Mouse (Mus musculus) stomach, embryonic 14.5 days (tissue): ENCODE measurements at regions not wholly inside any gene's neighbourhood (a gene's known extent, or its start where the extent isn't known, plus 50 kb on each side); places are given as distances from the start of the nearest gene placed in this dataset.
A peak's percentile ranks its signal among the peaks of the same experiment; 100 is the strongest.

Source experiments
- ATAC-seq: fragments of 200-750 bp; cut with Nextera tagmentation; 2 replicates; pipeline ENCODE4 v1.8.0; 2017; ENCODE audit warnings: low read depth, moderate TSS enrichment; ENCODE audit not compliant: insufficient number of reproducible peaks, insufficient read depth, low FRiP score
- H3K27ac ChIP-seq: fragments of 300-500 bp; sonication (generic); 2 replicates; pipeline ENCODE4 v1.5.1; 2014; ENCODE audit warnings: mild to moderate bottlenecking, low read length, moderate library complexity, mixed read lengths
- H3K27me3 ChIP-seq: fragments of 300-500 bp; sonication (generic); 2 replicates; pipeline ENCODE4 v1.6.1; 2014; ENCODE audit warnings: low read length, control low read depth, mixed read lengths; ENCODE audit not compliant: control insufficient read depth, insufficient read depth
- H3K36me3 ChIP-seq: fragments of 300-500 bp; sonication (generic); 2 replicates; pipeline ENCODE4 v1.6.1; 2014; ENCODE audit warnings: mild to moderate bottlenecking, control low read depth, low read length, moderate library complexity, mixed read lengths; ENCODE audit not compliant: control insufficient read depth, insufficient read depth
- H3K4me1 ChIP-seq: fragments of 300-500 bp; sonication (generic); 2 replicates; pipeline ENCODE4 v1.6.1; 2014; ENCODE audit warnings: low read length, control low read depth, mixed read lengths; ENCODE audit not compliant: control insufficient read depth, insufficient read depth
- H3K4me2 ChIP-seq: fragments of 300-500 bp; sonication (generic); replicated peaks from 2 replicates; pipeline ENCODE4 v1.6.1; 2014; ENCODE audit warnings: low read depth, low read length, control low read depth
- H3K4me3 ChIP-seq: fragments of 300-500 bp; sonication (generic); 2 replicates; pipeline ENCODE4 v1.5.1; 2014; ENCODE audit warnings: low read depth, low read length, control low read depth
- H3K9ac ChIP-seq: fragments of 300-500 bp; sonication (generic); replicated peaks from 2 replicates; pipeline ENCODE4 v1.6.1; 2014; ENCODE audit warnings: low read depth, mild to moderate bottlenecking, control low read depth, low read length, moderate library complexity, mixed read lengths
- H3K9me3 ChIP-seq: fragments of 300-500 bp; sonication (generic); 2 replicates; pipeline ENCODE4 v1.6.1; 2016; ENCODE audit warnings: low read depth, low read length, control low read depth; ENCODE audit not compliant: control insufficient read depth
- WGBS: fragments of 180-500 bp; shearing (Covaris S2); extraction: QIAGEN DNeasy Blood & Tissue Kit; methylation state at CpG from one replicate; pipeline ENCODE4 v1.1.7; 2014; 5-methylcytosine and 5-hydroxymethylcytosine counted together

DNA sequence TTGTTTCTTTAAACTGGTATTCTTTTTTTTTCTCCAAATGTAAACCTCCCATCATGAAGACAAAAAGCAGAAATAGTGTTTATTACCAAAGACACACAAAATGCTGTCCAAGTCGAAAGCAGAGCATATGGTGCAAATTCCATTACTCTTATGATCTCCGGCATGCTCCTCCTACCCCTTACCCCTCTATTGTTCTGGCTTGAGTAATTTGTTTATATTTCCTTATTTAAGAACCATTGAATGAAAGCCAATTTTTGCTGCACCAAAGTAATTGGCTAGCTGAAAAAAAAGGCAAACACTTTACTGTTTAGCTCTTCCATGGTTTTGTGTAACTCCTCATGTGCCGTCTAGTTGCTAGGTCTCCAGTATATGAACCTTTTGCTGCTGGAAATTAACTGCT is 360.4 kb upstream of the Adgrl3 start:
- no peak; the same call in 1 of the 2 replicates for ATAC-seq
- no peaks in the 10 kb centered on the region for H3K36me3 ChIP-seq
- H3K4me1 ChIP-seq, result no peaks in the 10 kb centered on the region
- WGBS, result 26% methylated on average over 3 of the region's 3 CpGs
- H3K9ac ChIP-seq, result no peak overlapping the region
- H3K4me2 ChIP-seq, result no peak overlapping the region
- no peaks in the 10 kb centered on the region for H3K9me3 ChIP-seq
- no peaks in the 10 kb centered on the region for H3K27me3 ChIP-seq
- H3K4me3 ChIP-seq, result no peak overlapping the region
- H3K27ac ChIP-seq, result peak overlapping the region; percentile 3; the same call in 1 of the 2 replicates

DNA sequence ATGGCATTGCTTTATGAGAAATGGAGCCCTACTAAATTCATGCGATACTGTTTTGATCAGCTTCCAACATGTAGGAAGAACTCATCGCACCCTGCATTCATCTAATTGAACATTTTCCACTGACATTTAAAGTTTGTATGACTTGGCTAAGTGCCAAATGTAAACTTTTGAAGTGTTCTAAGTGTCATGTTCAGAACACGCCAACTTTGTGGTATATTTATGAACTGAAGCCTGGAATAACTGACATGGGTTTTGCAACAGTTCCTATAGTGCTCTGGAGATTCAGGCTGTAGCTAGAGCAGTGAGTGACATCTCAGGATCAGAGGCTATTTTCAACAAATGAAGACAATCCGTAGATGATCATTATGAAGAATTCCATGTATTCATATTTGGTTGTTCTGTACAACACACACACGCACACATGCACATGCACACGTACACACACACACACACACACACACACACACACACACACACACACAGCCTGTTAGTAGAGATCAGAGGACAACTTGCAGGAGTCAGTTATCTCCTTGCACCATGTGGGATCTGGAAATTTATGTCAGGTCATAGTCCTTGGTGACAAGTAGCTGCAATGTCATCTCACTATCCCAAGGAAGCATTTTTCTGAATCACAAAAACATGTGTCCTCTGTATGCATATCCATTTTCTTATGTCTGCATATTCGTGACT is 349.5 kb upstream of the Adgrl3 start:
- no peak overlapping the region for H3K9ac ChIP-seq
- H3K4me3 ChIP-seq, result no peak overlapping the region
- ATAC-seq, result no peak
- H3K4me2 ChIP-seq, result no peak overlapping the region
- H3K9me3 ChIP-seq, result no peaks in the 10 kb centered on the region
- WGBS, result 53% methylated on average over 7 of the region's 7 CpGs
- no peaks in the 10 kb centered on the region for H3K36me3 ChIP-seq
- no peak overlapping the region for H3K27ac ChIP-seq
- H3K27me3 ChIP-seq, result no peaks in the 10 kb centered on the region
- no peaks in the 10 kb centered on the region for H3K4me1 ChIP-seq

DNA sequence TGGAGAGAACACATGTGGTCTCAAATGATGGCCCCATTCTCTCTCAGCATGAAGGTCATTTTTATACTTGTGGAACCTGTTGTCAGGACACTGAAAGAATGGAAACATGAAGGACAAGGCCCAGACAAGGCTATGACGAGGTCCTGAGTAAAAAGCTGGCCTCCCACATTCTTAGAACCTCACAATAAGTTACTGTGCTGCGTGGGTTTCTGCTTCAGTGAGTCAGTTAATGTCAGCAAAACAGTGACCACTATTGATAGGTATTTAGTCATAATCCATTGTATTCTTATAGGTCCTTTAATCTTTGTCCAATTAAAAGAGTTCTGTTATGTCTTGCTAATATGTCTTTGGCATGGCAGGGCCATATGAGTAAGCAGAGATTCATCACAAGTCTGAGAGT is 336.5 kb upstream of the Adgrl3 start:
- Histone ChIP-seq H3K27ac (no peak overlapping the region), H3K9me3 (no peaks in the 10 kb centered on the region), H3K4me1 (no peaks in the 10 kb centered on the region), H3K36me3 (no peaks in the 10 kb centered on the region), H3K4me2 (no peak overlapping the region), H3K9ac (no peak overlapping the region), H3K4me3 (no peak overlapping the region), H3K27me3 (no peaks in the 10 kb centered on the region)
- no peak for ATAC-seq
- 60% methylated on average over 2 of the region's 2 CpGs for WGBS

DNA sequence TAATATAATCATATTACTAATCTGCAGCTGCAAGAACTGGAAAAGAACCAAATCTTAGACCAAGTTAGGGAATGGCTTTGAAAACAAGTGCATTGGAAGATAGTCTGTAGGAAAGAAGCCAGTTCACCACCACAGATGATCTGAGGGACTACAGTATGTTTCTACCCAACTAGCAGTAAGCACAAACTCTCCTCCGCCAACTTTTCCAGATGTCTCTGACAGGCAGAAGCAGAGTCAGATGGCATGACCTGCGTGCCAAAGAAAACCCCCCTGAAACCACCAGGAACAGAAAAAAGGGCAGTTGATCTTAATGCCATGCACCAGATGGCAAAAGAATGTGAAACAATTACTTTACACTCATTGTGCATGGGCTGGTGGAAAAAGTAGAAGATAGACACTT is 319.1 kb upstream of the Adgrl3 start:
- H3K4me3 ChIP-seq, result no peak overlapping the region
- H3K4me1 ChIP-seq, result no peaks in the 10 kb centered on the region
- H3K36me3 ChIP-seq, result no peaks in the 10 kb centered on the region
- H3K27me3 ChIP-seq, result no peaks in the 10 kb centered on the region
- H3K9ac ChIP-seq, result no peak overlapping the region
- H3K9me3 ChIP-seq, result no peaks in the 10 kb centered on the region
- no peak overlapping the region for H3K27ac ChIP-seq
- no peak overlapping the region for H3K4me2 ChIP-seq
- ATAC-seq, result no peak
- 91% methylated on average over 2 of the region's 2 CpGs for WGBS

DNA sequence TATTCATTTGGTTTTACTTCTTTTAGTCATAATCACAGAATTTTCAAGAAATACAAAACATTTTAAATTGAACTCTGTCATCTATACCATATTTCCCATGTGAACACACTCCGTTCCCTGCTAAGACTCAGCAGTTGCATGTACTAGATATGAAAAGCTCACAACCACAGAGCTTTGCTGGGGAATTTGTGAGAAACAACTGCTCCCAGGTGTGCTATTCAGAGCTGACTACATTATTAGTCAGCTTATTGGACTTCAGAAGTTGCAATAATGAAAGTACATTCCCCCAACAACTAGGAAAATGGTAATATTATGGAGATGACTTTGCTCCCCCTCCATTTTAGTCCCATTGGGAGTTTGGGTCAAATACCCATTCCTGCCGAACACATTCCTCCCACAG is 315.2 kb upstream of the Adgrl3 start:
- Histone ChIP-seq H3K4me1 (no peaks in the 10 kb centered on the region), H3K9me3 (no peaks in the 10 kb centered on the region), H3K4me3 (no peak overlapping the region), H3K27me3 (no peaks in the 10 kb centered on the region), H3K36me3 (no peaks in the 10 kb centered on the region), H3K4me2 (no peak overlapping the region), H3K9ac (no peak overlapping the region), H3K27ac (no peak overlapping the region)
- 85% methylated on average over 2 of the region's 2 CpGs for WGBS
- ATAC-seq, result no peak

DNA sequence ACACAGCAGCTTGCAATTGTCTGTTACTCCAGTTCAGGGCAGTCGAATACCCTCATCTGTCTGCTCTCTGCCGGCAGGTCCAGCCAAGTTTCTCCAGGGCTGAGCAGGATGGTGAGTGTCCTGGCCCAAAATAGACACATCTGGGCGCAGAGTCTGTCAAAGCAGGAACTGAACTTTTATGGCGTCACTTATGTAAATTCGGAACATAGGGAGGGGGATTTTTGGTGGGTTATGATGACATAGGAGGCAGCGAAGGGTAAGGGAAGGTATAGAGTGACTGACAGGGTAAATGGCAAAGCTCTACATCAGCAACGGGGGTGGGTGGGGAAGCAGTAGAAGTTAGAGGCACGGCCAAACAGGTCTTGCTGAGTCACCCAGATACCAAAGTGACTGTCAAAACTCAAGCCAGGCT is 313.3 kb upstream of the Adgrl3 start:
- Histone ChIP-seq H3K27ac (no peak overlapping the region), H3K4me1 (no peaks in the 10 kb centered on the region), H3K4me2 (no peak overlapping the region), H3K4me3 (no peak overlapping the region), H3K9me3 (no peaks in the 10 kb centered on the region), H3K9ac (no peak overlapping the region), H3K36me3 (no peaks in the 10 kb centered on the region), H3K27me3 (no peaks in the 10 kb centered on the region)
- ATAC-seq, result no peak
- 74% methylated on average over 8 of the region's 8 CpGs for WGBS
